Mouse (Mus musculus): Measurements from ENCODE around the gene Serpina12.

Serpina12 gene

GRCm38 (mm10) chr12:104002569-104003237 lies 41.5 kb downstream of the Serpina12 start:
- DNase-seq, result peak; percentile 96

GRCm38 (mm10) chr12:104000594-104000993 lies 43.6 kb downstream of the Serpina12 start:
- DNase-seq, result no peak

- DNase-seq, result no peak
Measured at GRCm38 (mm10) chr12:103999611-104000010, 44.6 kb downstream of the Serpina12 start.

- DNase-seq, result no peak
Measured at GRCm38 (mm10) chr12:103996513-103996912, 47.7 kb downstream of the Serpina12 start.

- no peak for DNase-seq
Measured at GRCm38 (mm10) chr12:103995292-103996072, 48.8 kb downstream of the Serpina12 start.

- DNase-seq, result no peak
Measured at GRCm38 (mm10) chr12:103992945-103993344, 51.3 kb downstream of the Serpina12 start.

- no peak for DNase-seq
Measured at GRCm38 (mm10) chr12:103989857-103990256, 54.4 kb downstream of the Serpina12 start, which contains the start of gene Serpina11. Gene Serpina11, minus strand, starts transcription at chr12:103989957.

GRCm38 (mm10) chr12:103989514-103989767 lies 54.8 kb downstream of the Serpina12 start:
- no peak for DNase-seq

- DNase-seq, result no peak
Measured at GRCm38 (mm10) chr12:103988754-103989513, 55.3 kb downstream of the Serpina12 start.

GRCm38 (mm10) chr12:103985868-103986267 lies 58.4 kb downstream of the Serpina12 start:
- DNase-seq, result no peak

- no peak for DNase-seq
Measured at GRCm38 (mm10) chr12:103984935-103985334, 59.3 kb downstream of the Serpina12 start.

- DNase-seq, result no peak
Measured at GRCm38 (mm10) chr12:103981646-103982360, 62.4 kb downstream of the Serpina12 start.

All from heart, adult 11 months (tissue).